Mouse (Mus musculus) gastrocnemius, adult 18-20 months (tissue): ENCODE measurements around the gene Myrip. TPM values are rescaled to one million over a fixed set of nuclear protein-coding genes. Genes with fewer than 3 reads are reported as not detected.

ENCODE experiments used
- total RNA-seq, 2 experiments: library from RNA; stranded (reverse); gene quantifications; 2 replicates each; pipeline ENCODE4 v1.2.3; 2021

The Myrip gene
- total RNA-seq, 2 experiments from 2014 or later: 1.00 to 1.3 TPM

Other genes starting within 250 kb of the Myrip start
- under 1 TPM in 1 of 2 experiments, not detected in 1; 0.21 TPM for gene Cx3cr1, start 231.6 kb upstream of the Myrip start, total RNA-seq
- not detected for gene Ccr8, start 209.4 kb upstream of the Myrip start, total RNA-seq
- gene Slc25a38, start 191.1 kb upstream of the Myrip start, total RNA-seq: 10 to 100 TPM; 11.6 to 11.7 TPM
- 100 to 1,000 TPM; 401 to 460 TPM for gene Rpsa, start 173.8 kb upstream of the Myrip start, total RNA-seq
- not detected for gene Mobp, start 151.8 kb upstream of the Myrip start, total RNA-seq
- gene Eif1b, start 190.7 kb downstream of the Myrip start, total RNA-seq: 10 to 100 TPM; 39.4 to 42.9 TPM
- gene Entpd3, start 238.3 kb downstream of the Myrip start, total RNA-seq: not detected